Mouse (Mus musculus) hindbrain, embryonic 16.5 days (tissue): ENCODE results near the gene Arfgap1. TPM values are rescaled to one million over a fixed set of nuclear protein-coding genes. Genes with fewer than 3 reads are reported as not detected.
A peak's percentile ranks its signal among the peaks of the same experiment; 100 is the strongest.

Source experiments
- ATAC-seq: fragments of 200-750 bp; cut with Nextera tagmentation; 2 replicates; pipeline ENCODE4 v1.8.0; 2017; ENCODE audit warnings: moderate TSS enrichment, moderate library complexity
- H3K27ac ChIP-seq: fragments of 300-500 bp; sonication (generic); 2 replicates; pipeline ENCODE4 v1.5.1; 2014; ENCODE audit warnings: low read depth, mild to moderate bottlenecking, control low read depth, low read length, moderate library complexity
- H3K27me3 ChIP-seq: fragments of 300-500 bp; sonication (generic); replicated peaks from 2 replicates; pipeline ENCODE4 v1.6.1; 2014; ENCODE audit warnings: low read length; ENCODE audit not compliant: control insufficient read depth, insufficient read depth
- H3K36me3 ChIP-seq: fragments of 300-500 bp; sonication (generic); 2 replicates; pipeline ENCODE4 v1.6.1; 2014; ENCODE audit warnings: mild to moderate bottlenecking, low read length, moderate library complexity, mixed read lengths; ENCODE audit not compliant: control insufficient read depth, insufficient read depth
- H3K4me1 ChIP-seq: fragments of 300-500 bp; sonication (generic); 2 replicates; pipeline ENCODE4 v1.6.1; 2014; ENCODE audit warnings: low read depth, low read length; ENCODE audit not compliant: control insufficient read depth, insufficient read depth
- H3K4me2 ChIP-seq: fragments of 300-500 bp; sonication (generic); 2 replicates; pipeline ENCODE4 v1.6.1; 2014; ENCODE audit warnings: mild to moderate bottlenecking, low read length, control low read depth, moderate library complexity
- H3K4me3 ChIP-seq: fragments of 300-500 bp; sonication (generic); 2 replicates; pipeline ENCODE4 v1.5.1; 2014; ENCODE audit warnings: mild to moderate bottlenecking, low read length, control low read depth, moderate library complexity
- H3K9ac ChIP-seq: fragments of 300-500 bp; sonication (generic); 2 replicates; pipeline ENCODE4 v1.6.1; 2014; ENCODE audit warnings: low read depth, mild to moderate bottlenecking, control low read depth, low read length, moderate library complexity
- H3K9me3 ChIP-seq: fragments of 300-500 bp; sonication (generic); 2 replicates; pipeline ENCODE4 v1.6.1; 2014; ENCODE audit warnings: mild to moderate bottlenecking, low read length, moderate library complexity; ENCODE audit not compliant: control insufficient read depth
- WGBS: fragments of 180-500 bp; shearing (Covaris S2); extraction: QIAGEN DNeasy Blood & Tissue Kit; methylation state at CpG from one replicate; pipeline ENCODE4 v1.1.7; 2014; 5-methylcytosine and 5-hydroxymethylcytosine counted together
- polyA plus RNA-seq: library from polyadenylated mRNA; unstranded; fragments of >200 nt; fragmentation: Nextera tagmentation; extraction: Ambion mirVana; gene quantifications from 2 replicates; pipeline ENCODE4 v1.2.1, GENCODE M21; 2015

Gene Arfgap1
- polyA plus RNA-seq, 1 experiment from 2014 or later, result 121 TPM

- H3K4me3 ChIP-seq, result no peak overlapping the region
- no peaks in the 10 kb centered on the region for H3K27me3 ChIP-seq
- H3K4me1 ChIP-seq, result peaks cover 2% of the 10 kb centered on the region; the same call in 1 of the 2 replicates
- no peak overlapping the region for H3K27ac ChIP-seq
- no peaks in the 10 kb centered on the region for H3K36me3 ChIP-seq
- H3K9me3 ChIP-seq, result no peaks in the 10 kb centered on the region
- H3K4me2 ChIP-seq, result no peak overlapping the region
- ATAC-seq, result no peak
- WGBS, result 86% methylated on average over 2 of the region's 2 CpGs
- H3K9ac ChIP-seq, result no peak overlapping the region
Observed at GRCm38 (mm10) chr2:180994360-180994759, 27.3 kb downstream of the Arfgap1 start.

DNA sequence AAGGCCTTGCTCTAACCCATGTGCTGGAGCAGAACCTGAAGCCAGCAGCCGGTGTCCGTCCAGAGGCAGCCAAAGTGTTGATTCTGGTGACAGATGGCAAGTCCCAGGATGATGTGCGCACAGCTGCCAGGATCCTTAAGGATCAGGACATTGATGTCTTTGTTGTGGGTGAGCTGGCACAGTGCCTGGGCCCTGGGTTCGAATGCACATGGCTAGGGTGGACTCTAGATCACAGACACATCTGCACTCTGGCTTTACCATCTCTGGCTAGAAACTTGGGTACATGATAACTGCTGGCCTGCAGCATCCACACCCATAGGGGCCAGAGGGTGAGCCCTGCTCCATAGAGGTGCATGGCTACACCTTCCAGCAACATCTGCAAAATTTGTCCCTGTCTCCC lies 28.4 kb downstream of the Arfgap1 start:
- WGBS, result 81% methylated on average over 4 of the region's 4 CpGs

GRCm38 (mm10) chr2:180996436-180996835 lies 29.4 kb downstream of the Arfgap1 start:
- peak overlapping the region; percentile 26; the same call in 1 of the 2 replicates for H3K9ac ChIP-seq
- H3K4me1 ChIP-seq, result peaks cover 2% of the 10 kb centered on the region; the same call in 1 of the 2 replicates
- no peak overlapping the region for H3K4me3 ChIP-seq
- peak; percentile 77 for ATAC-seq
- no peaks in the 10 kb centered on the region for H3K9me3 ChIP-seq
- H3K27me3 ChIP-seq, result no peaks in the 10 kb centered on the region
- H3K36me3 ChIP-seq, result no peaks in the 10 kb centered on the region
- H3K4me2 ChIP-seq, result no peak overlapping the region
- no peak overlapping the region for H3K27ac ChIP-seq
- WGBS, result 16% methylated on average over 5 of the region's 5 CpGs

More for the DNA sequence above, 28.4 kb downstream of the Arfgap1 start:
- Histone ChIP-seq H3K36me3 (no peaks in the 10 kb centered on the region), H3K9ac (no peak overlapping the region), H3K4me1 (peaks cover 2% of the 10 kb centered on the region; the same call in 1 of the 2 replicates), H3K27me3 (no peaks in the 10 kb centered on the region), H3K27ac (no peak overlapping the region), H3K4me3 (no peak overlapping the region), H3K9me3 (no peaks in the 10 kb centered on the region), H3K4me2 (no peak overlapping the region)
- ATAC-seq, result 0 out of 2 replicates have a peak, but pooled peaks have one; percentile 3

DNA sequence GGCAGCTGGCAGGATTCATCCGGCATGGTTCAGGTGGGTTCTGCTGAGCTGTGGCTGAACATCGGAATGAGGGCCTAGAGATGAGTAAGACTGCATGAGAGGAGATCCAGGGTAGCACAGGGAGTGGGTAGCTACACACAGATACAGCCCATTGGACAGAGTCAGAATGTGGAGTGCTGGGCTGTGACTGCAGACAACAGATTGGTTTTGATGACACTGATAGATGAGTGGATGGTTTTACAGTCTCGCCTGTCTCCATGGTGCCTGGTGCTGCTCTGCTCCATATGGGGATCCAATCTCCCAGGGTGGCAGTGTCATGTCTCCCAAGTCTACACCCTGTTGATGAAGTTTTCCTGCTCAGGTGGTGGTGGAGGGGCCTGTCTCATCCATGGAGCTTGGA lies 29.9 kb downstream of the Arfgap1 start:
- Histone ChIP-seq H3K27ac (no peak overlapping the region), H3K4me3 (no peak overlapping the region), H3K4me2 (no peak overlapping the region), H3K36me3 (no peaks in the 10 kb centered on the region), H3K9me3 (no peaks in the 10 kb centered on the region), H3K9ac (peak overlapping the region; percentile 26; the same call in 1 of the 2 replicates), H3K4me1 (peaks cover 2% of the 10 kb centered on the region; the same call in 1 of the 2 replicates), H3K27me3 (no peaks in the 10 kb centered on the region)
- WGBS, result 78% methylated on average over 3 of the region's 3 CpGs
- ATAC-seq, result peak; percentile 18

DNA sequence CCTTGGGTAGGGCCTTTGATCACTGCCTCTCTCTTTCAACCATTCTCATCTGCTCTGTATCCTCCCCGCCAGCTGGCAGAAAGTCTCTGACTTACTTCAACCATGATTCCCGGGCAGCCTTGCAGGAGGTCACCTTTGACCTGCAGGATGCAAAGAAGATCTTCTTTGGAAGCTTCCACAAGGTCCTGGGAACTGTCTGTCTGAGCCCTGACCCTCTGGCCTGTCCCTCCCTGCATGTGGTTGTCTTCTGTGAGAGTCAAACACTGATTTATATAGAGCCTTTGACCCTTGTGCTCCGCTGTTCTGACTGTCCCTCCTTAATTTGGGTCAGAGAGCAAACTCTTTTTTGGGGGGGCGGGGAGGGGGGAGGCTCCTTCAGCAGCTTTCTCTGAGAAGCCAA lies 40.0 kb downstream of the Arfgap1 start:
- H3K27ac ChIP-seq, result no peak overlapping the region
- H3K9me3 ChIP-seq, result no peaks in the 10 kb centered on the region
- ATAC-seq, result no peak
- H3K36me3 ChIP-seq, result no peaks in the 10 kb centered on the region
- H3K4me3 ChIP-seq, result no peak overlapping the region
- H3K27me3 ChIP-seq, result no peaks in the 10 kb centered on the region
- WGBS, result 11% methylated on average over 4 of the region's 4 CpGs
- no peak overlapping the region for H3K4me2 ChIP-seq
- H3K4me1 ChIP-seq, result no peaks in the 10 kb centered on the region
- no peak overlapping the region for H3K9ac ChIP-seq

GRCm38 (mm10) chr2:181008339-181008738 lies 41.3 kb downstream of the Arfgap1 start:
- Histone ChIP-seq H3K27me3 (no peaks in the 10 kb centered on the region), H3K27ac (no peak overlapping the region), H3K9me3 (no peaks in the 10 kb centered on the region), H3K4me3 (no peak overlapping the region), H3K9ac (no peak overlapping the region), H3K4me1 (no peaks in the 10 kb centered on the region), H3K36me3 (no peaks in the 10 kb centered on the region), H3K4me2 (no peak overlapping the region)
- ATAC-seq, result no peak
- 66% methylated on average over 5 of the region's 5 CpGs for WGBS

- Histone ChIP-seq H3K36me3 (peaks cover 4% of the 10 kb centered on the region; the same call in 1 of the 2 replicates), H3K4me2 (no peak overlapping the region), H3K27ac (no peak overlapping the region), H3K27me3 (no peaks in the 10 kb centered on the region), H3K9me3 (no peaks in the 10 kb centered on the region), H3K4me1 (peaks cover 3% of the 10 kb centered on the region; the same call in 1 of the 2 replicates), H3K4me3 (no peak overlapping the region), H3K9ac (0 out of 2 replicates have a peak overlapping the region, but pooled peaks have one; percentile 17)
- no peak for ATAC-seq
- WGBS, result 75% methylated on average over 11 of the region's 11 CpGs
Observed at GRCm38 (mm10) chr2:181031406-181031934, 64.4 kb downstream of the Arfgap1 start.

Other genes starting within 250 kb of the Arfgap1 start
- gene Slc17a9, start 242.0 kb upstream of the Arfgap1 start, polyA plus RNA-seq, result 0.19 and 0.42 TPM in 2 replicates
- gene Bhlhe23, start 190.3 kb upstream of the Arfgap1 start, polyA plus RNA-seq, result 0.36 and 0.69 TPM in 2 replicates
- gene Ythdf1, start 46.3 kb upstream of the Arfgap1 start, polyA plus RNA-seq, result 12.0 and 33.7 TPM in 2 replicates
- gene Birc7, start 38.2 kb upstream of the Arfgap1 start, polyA plus RNA-seq, result 0.13 and 0.26 TPM in 2 replicates
- gene Nkain4, start 12.5 kb upstream of the Arfgap1 start, polyA plus RNA-seq, result 106 and 107 TPM in 2 replicates
- gene Col20a1, start 19.3 kb downstream of the Arfgap1 start, polyA plus RNA-seq, result 0.04 and 0.27 TPM in 2 replicates
- 40.4 and 43.8 TPM in 2 replicates for gene Chrna4, start 76.3 kb downstream of the Arfgap1 start, polyA plus RNA-seq
- 41.4 and 47.3 TPM in 2 replicates for gene Kcnq2, start 168.1 kb downstream of the Arfgap1 start, polyA plus RNA-seq
- 5.4 and 9.7 TPM in 2 replicates for gene Eef1a2, start 189.8 kb downstream of the Arfgap1 start, polyA plus RNA-seq
- gene Ppdpf, start 220.0 kb downstream of the Arfgap1 start, polyA plus RNA-seq, result 380 and 389 TPM in 2 replicates
- gene Ptk6, start 235.6 kb downstream of the Arfgap1 start, polyA plus RNA-seq, result not detected in 2 replicates
- 0.21 and 0.35 TPM in 2 replicates for gene Srms, start 246.0 kb downstream of the Arfgap1 start, polyA plus RNA-seq